Mouse (Mus musculus) brain, embryonic 14.5 days (tissue): ENCODE measurements around the gene Cd9.

Experiments
- CTCF ChIP-seq: fragments of 200-500 bp; IDR thresholded peaks from 2 replicates; pipeline ENCODE4 v1.5.1; 2012; ENCODE audit warnings: inconsistent platforms, mild to moderate bottlenecking, moderate library complexity, borderline replicate concordance; ENCODE audit not compliant: insufficient read depth, insufficient read length; ENCODE audit errors: extremely low read depth
- POLR2A ChIP-seq: fragments of 200-500 bp; IDR thresholded peaks from 2 replicates; pipeline ENCODE4 v1.6.1; 2012; ENCODE audit warnings: mild to moderate bottlenecking, inconsistent platforms, borderline replicate concordance; ENCODE audit not compliant: poor library complexity, insufficient read depth, insufficient read length, severe bottlenecking; ENCODE audit errors: extremely low read depth

- TF ChIP-seq CTCF (no peak), POLR2A (no peak)
These were observed 38.6 kb upstream of the Cd9 start for GRCm38 (mm10) chr6:125533104-125533650.
